Mouse (Mus musculus) stomach, postnatal 0 days (tissue): ENCODE results near the gene Clcn1. TPM values are rescaled to one million over a fixed set of nuclear protein-coding genes. Genes with fewer than 3 reads are reported as not detected.
A peak's percentile ranks its signal among the peaks of the same experiment; 100 is the strongest.

Experiments used
- ATAC-seq: fragments of 200-750 bp; cut with Nextera tagmentation; 2 replicates; pipeline ENCODE4 v1.8.0; 2017; ENCODE audit not compliant: low FRiP score, low TSS enrichment
- DNase-seq: peaks from one replicate; pipeline ENCODE4 v3.0.0-alpha.2; 2016; ENCODE audit warnings: low spot score
- H3K27ac ChIP-seq: fragments of 300-500 bp; sonication (generic); replicated peaks from 2 replicates; pipeline ENCODE4 v1.5.1; 2014; ENCODE audit warnings: mild to moderate bottlenecking, control low read depth
- H3K27me3 ChIP-seq: fragments of 300-500 bp; sonication (generic); 2 replicates; pipeline ENCODE4 v1.6.1; 2014; ENCODE audit warnings: low read length; ENCODE audit not compliant: control insufficient read depth, insufficient read depth
- H3K36me3 ChIP-seq: fragments of 300-500 bp; sonication (generic); 2 replicates; pipeline ENCODE4 v1.6.1; 2014; ENCODE audit warnings: low read length, mixed read lengths; ENCODE audit not compliant: control insufficient read depth, insufficient read depth
- H3K4me1 ChIP-seq: fragments of 300-500 bp; sonication (generic); replicated peaks from 2 replicates; pipeline ENCODE4 v1.6.1; 2014; ENCODE audit warnings: antibody characterized with exemption; ENCODE audit not compliant: control insufficient read depth, insufficient read depth
- H3K4me2 ChIP-seq: fragments of 300-500 bp; sonication (generic); replicated peaks from 2 replicates; pipeline ENCODE4 v1.6.1; 2014; ENCODE audit warnings: low read depth, mild to moderate bottlenecking, control low read depth, moderate library complexity
- H3K4me3 ChIP-seq: fragments of 300-500 bp; sonication (generic); 2 replicates; pipeline ENCODE4 v1.5.1; 2014; ENCODE audit warnings: low read depth, low read length, control low read depth
- H3K9ac ChIP-seq: fragments of 300-500 bp; sonication (generic); 2 replicates; pipeline ENCODE4 v1.6.1; 2014; ENCODE audit warnings: mild to moderate bottlenecking, low read length, control low read depth, mixed read lengths
- H3K9me3 ChIP-seq: fragments of 300-500 bp; sonication (generic); 2 replicates; pipeline ENCODE4 v1.6.1; 2016; ENCODE audit warnings: low read length; ENCODE audit not compliant: control insufficient read depth
- CTCF ChIP-seq: IDR thresholded peaks from 2 replicates; pipeline ENCODE4 v1.5.1; 2016; ENCODE audit warnings: antibody characterized with exemption, low read depth, mild to moderate bottlenecking, moderate library complexity
- EP300 ChIP-seq: optimal IDR thresholded peaks from 2 replicates; pipeline ENCODE3; 2016; ENCODE audit warnings: antibody characterized with exemption
- WGBS: fragments of 180-500 bp; shearing (Covaris S2); extraction: QIAGEN DNeasy Blood & Tissue Kit; methylation state at CpG from one replicate; pipeline ENCODE4 v1.1.7; 2014; 5-methylcytosine and 5-hydroxymethylcytosine counted together
- polyA plus RNA-seq: library from polyadenylated mRNA; unstranded; fragments of >200 nt; fragmentation: Nextera tagmentation; extraction: Ambion mirVana; gene quantifications from 2 replicates; pipeline ENCODE4 v1.2.1, GENCODE M21; 2015

Gene Clcn1
- polyA plus RNA-seq, 1 experiment from 2014 or later = 0.06 TPM

GRCm38 (mm10) chr6:42287562-42287961 lies 1.1 kb downstream of the Clcn1 start:
- H3K4me2 ChIP-seq = no peak overlapping the region
- no peaks in the 10 kb centered on the region for H3K9me3 ChIP-seq
- peak; percentile 68; the same call in 1 of the 2 replicates for ATAC-seq
- H3K4me1 ChIP-seq = no peaks in the 10 kb centered on the region
- H3K9ac ChIP-seq = no peak overlapping the region
- H3K36me3 ChIP-seq = peaks cover 5% of the 10 kb centered on the region; the same call in 1 of the 2 replicates
- DNase-seq = no peak
- H3K27me3 ChIP-seq = no peaks in the 10 kb centered on the region
- no peak overlapping the region for H3K27ac ChIP-seq
- TF ChIP-seq EP300 = no peak
- no peak for TF ChIP-seq CTCF
- H3K4me3 ChIP-seq = no peak overlapping the region

- DNase-seq (no peak), ATAC-seq (no peak)
- Histone ChIP-seq H3K36me3 (no peaks in the 10 kb centered on the region), H3K4me3 (no peak overlapping the region), H3K4me2 (no peak overlapping the region), H3K4me1 (no peaks in the 10 kb centered on the region), H3K9me3 (no peaks in the 10 kb centered on the region), H3K9ac (no peak overlapping the region), H3K27ac (no peak overlapping the region), H3K27me3 (no peaks in the 10 kb centered on the region)
- TF ChIP-seq CTCF = no peak
- 86% methylated on average over 6 of the region's 6 CpGs for WGBS
These were observed 6.8 kb downstream of the Clcn1 start for GRCm38 (mm10) chr6:42293327-42293726.

- ATAC-seq = peak; percentile 83
- H3K27me3 ChIP-seq = no peaks in the 10 kb centered on the region
- no peak for TF ChIP-seq CTCF
- no peak overlapping the region for H3K9ac ChIP-seq
- no peak overlapping the region for H3K4me3 ChIP-seq
- no peaks in the 10 kb centered on the region for H3K9me3 ChIP-seq
- DNase-seq = no peak
- 57% methylated on average over 3 of the region's 3 CpGs for WGBS
- no peak overlapping the region for H3K4me2 ChIP-seq
- H3K36me3 ChIP-seq = no peaks in the 10 kb centered on the region
- no peaks in the 10 kb centered on the region for H3K4me1 ChIP-seq
- no peak overlapping the region for H3K27ac ChIP-seq
These were observed 9.1 kb downstream of the Clcn1 start for GRCm38 (mm10) chr6:42295549-42296094.

- Histone ChIP-seq H3K36me3 (no peaks in the 10 kb centered on the region), H3K4me2 (no peak overlapping the region), H3K4me3 (no peak overlapping the region), H3K9ac (no peak overlapping the region), H3K9me3 (no peaks in the 10 kb centered on the region), H3K4me1 (no peaks in the 10 kb centered on the region), H3K27me3 (no peaks in the 10 kb centered on the region), H3K27ac (no peak overlapping the region)
- DNase-seq (no peak), ATAC-seq (no peak)
- TF ChIP-seq CTCF (no peak), EP300 (no peak)
- 71% methylated on average over 5 of the region's 5 CpGs for WGBS
These were observed 12.9 kb downstream of the Clcn1 start for GRCm38 (mm10) chr6:42299362-42299761.

- DNase-seq (peak; percentile 51), ATAC-seq (no peak)
- Histone ChIP-seq H3K27ac (no peak overlapping the region), H3K9ac (no peak overlapping the region), H3K4me3 (no peak overlapping the region), H3K4me2 (no peak overlapping the region), H3K9me3 (no peaks in the 10 kb centered on the region), H3K4me1 (no peaks in the 10 kb centered on the region), H3K36me3 (no peaks in the 10 kb centered on the region), H3K27me3 (no peaks in the 10 kb centered on the region)
- WGBS = 48% methylated on average over 8 of the region's 8 CpGs
- TF ChIP-seq CTCF (peak; percentile 61), EP300 (no peak)
These were observed 23.4 kb downstream of the Clcn1 start for GRCm38 (mm10) chr6:42309816-42310378.

GRCm38 (mm10) chr6:42310427-42311053 lies 24.1 kb downstream of the Clcn1 start:
- DNase-seq (no peak), ATAC-seq (no peak)
- Histone ChIP-seq H3K27me3 (no peaks in the 10 kb centered on the region), H3K4me2 (no peak overlapping the region), H3K9ac (no peak overlapping the region), H3K36me3 (no peaks in the 10 kb centered on the region), H3K4me1 (no peaks in the 10 kb centered on the region), H3K27ac (no peak overlapping the region), H3K9me3 (no peaks in the 10 kb centered on the region), H3K4me3 (no peak overlapping the region)
- 80% methylated on average over 2 of the region's 2 CpGs for WGBS
- TF ChIP-seq CTCF = no peak
- TF ChIP-seq EP300 = no peak
